Mouse (Mus musculus) cerebellum, adult (tissue): ENCODE measurements around the gene Gckr.

Experiments used
- ATAC-seq: cut with Nextera tagmentation; 2 replicates; pipeline ENCODE4 v1.9.2; 2017; ENCODE audit warnings: mild to moderate bottlenecking, moderate library complexity, mixed read lengths; ENCODE audit not compliant: insufficient number of reproducible peaks, low FRiP score, low TSS enrichment

The Gckr gene

GRCm38 (mm10) chr5:31297047-31297757 lies at the start of gene Gckr:
TSS of gene Gckr (plus strand) at chr5:31297443.
- no peak for ATAC-seq

- ATAC-seq, result no peak
Observed at GRCm38 (mm10) chr5:31250716-31251115, 46.5 kb upstream of the Gckr start.

- ATAC-seq, result peak; percentile 54; the same call in 1 of the 2 replicates
Observed at GRCm38 (mm10) chr5:31251541-31252101, 45.6 kb upstream of the Gckr start, which contains the start of gene Krtcap3. TSS of gene Krtcap3 (plus strand) at chr5:31251691.

- no peak for ATAC-seq
Observed at GRCm38 (mm10) chr5:31252151-31252550, 45.1 kb upstream of the Gckr start.

- no peak for ATAC-seq
Observed at GRCm38 (mm10) chr5:31252795-31253545, 44.3 kb upstream of the Gckr start.

- ATAC-seq, result no peak
Observed at GRCm38 (mm10) chr5:31253806-31254205, 43.4 kb upstream of the Gckr start.

GRCm38 (mm10) chr5:31254452-31254851 lies 42.8 kb upstream of the Gckr start:
- no peak for ATAC-seq

- no peak for ATAC-seq
Observed at GRCm38 (mm10) chr5:31254901-31255300, 42.3 kb upstream of the Gckr start.

GRCm38 (mm10) chr5:31255381-31255780 lies 41.9 kb upstream of the Gckr start:
- no peak for ATAC-seq

GRCm38 (mm10) chr5:31255971-31256370 lies 41.3 kb upstream of the Gckr start:
- ATAC-seq, result no peak

GRCm38 (mm10) chr5:31257616-31258015 lies 39.6 kb upstream of the Gckr start:
- no peak for ATAC-seq

- ATAC-seq, result no peak
Observed at GRCm38 (mm10) chr5:31266101-31266500, 31.1 kb upstream of the Gckr start.

- ATAC-seq, result no peak
Observed at GRCm38 (mm10) chr5:31267686-31268085, 29.6 kb upstream of the Gckr start.

GRCm38 (mm10) chr5:31273018-31273417 lies 24.2 kb upstream of the Gckr start:
- ATAC-seq, result no peak

- ATAC-seq, result no peak
Observed at GRCm38 (mm10) chr5:31279245-31279988, 17.8 kb upstream of the Gckr start.

- no peak for ATAC-seq
Observed at GRCm38 (mm10) chr5:31288225-31288624, 9.0 kb upstream of the Gckr start.

- ATAC-seq, result no peak
Observed at GRCm38 (mm10) chr5:31288655-31289054, 8.6 kb upstream of the Gckr start.

- no peak for ATAC-seq
Observed at GRCm38 (mm10) chr5:31289626-31290230, 7.5 kb upstream of the Gckr start.

- peak; percentile 92 for ATAC-seq
Observed at GRCm38 (mm10) chr5:31290521-31291360, 6.5 kb upstream of the Gckr start, which contains the start of gene Ift172. TSS of gene Ift172 (minus strand) at chr5:31291116.
